Mouse (Mus musculus) CD4-positive naive resting alpha-beta T cell, adult 76 days (primary cell): ENCODE results near the gene Scyl2. TPM values are rescaled to one million over a fixed set of nuclear protein-coding genes. Genes with fewer than 3 reads are reported as not detected.

Experiments
- total RNA-seq: library from RNA; stranded (reverse); gene quantifications from one replicate; pipeline ENCODE4 v1.2.4, GENCODE M21; 2023

Scyl2 gene
- total RNA-seq, result 41.3 TPM

DNA sequence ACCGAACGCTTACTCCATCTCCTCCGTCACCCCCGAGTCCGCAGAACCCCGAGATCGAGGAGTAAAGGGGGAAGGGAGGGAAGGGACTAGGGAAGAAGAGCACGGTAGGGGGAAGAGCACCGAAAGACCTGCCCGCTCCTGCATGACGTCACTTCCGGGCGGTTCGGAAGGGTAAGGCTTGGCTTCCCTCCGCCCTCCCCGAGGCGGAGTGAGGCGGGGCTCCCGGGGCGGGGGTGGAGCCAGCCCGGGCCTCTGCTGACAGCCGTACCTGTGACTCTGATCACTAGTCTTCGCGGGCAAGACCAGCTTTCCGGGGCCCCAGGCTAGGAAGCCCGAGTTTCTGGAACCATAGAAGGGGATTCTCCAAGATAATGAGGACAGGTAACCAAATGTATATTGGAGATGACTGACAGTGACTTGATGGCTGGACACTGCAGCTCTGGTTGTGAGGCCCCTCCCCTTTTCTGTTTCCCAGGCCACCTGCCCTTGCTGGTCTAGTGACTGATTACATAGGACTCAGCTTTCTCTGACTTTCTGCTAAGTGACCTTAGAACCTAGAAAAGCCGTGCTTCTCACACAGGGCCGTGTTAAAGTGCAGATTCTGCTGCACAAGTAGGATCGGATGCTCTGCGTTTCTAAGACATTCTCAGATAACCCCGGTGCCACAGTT lies at the start of gene Scyl2:
Gene Scyl2, minus strand, starts transcription at position 147 of the 670 bp plus-strand sequence.

DNA sequence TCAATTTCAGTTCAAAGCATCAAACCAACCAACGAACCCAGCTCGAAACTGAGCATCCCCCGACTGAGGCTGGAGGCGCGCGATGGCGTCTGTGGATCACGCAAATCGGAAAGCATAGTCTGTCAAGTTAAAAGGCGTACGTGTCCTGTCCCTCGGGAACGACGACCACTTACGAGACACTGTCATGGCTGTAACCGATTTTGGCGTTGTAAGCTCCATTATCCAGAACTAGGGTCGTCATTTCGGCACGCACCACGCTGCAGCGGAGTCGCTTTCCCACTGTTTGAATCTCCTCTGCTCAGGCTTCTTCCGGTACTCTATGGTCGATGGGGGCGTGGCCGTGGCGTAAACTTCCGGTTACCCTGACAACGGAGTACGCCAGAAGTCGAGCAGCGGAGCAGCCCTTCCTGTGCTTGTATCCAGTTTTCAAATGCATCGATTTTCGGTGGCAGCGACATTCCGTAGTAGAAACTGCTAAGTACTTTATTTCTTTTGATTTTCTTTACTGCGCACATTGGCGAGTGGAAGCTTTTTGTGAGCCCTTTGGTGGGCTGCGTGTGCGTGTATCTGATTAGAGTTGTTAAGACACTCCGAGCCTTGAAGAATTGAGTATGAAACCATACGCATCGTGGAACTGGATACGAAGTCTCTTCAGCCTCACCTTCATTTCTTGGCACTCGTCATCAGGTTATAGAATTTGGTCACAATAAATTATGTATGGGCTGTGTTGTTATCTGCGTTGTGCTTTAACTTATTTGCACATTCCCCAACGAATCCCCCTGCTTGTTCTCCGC lies 46.1 kb upstream of the Scyl2 start, which contains the start of gene Actr6:
Gene Actr6, minus strand, starts transcription at position 295 of the 794 bp plus-strand sequence.

DNA sequence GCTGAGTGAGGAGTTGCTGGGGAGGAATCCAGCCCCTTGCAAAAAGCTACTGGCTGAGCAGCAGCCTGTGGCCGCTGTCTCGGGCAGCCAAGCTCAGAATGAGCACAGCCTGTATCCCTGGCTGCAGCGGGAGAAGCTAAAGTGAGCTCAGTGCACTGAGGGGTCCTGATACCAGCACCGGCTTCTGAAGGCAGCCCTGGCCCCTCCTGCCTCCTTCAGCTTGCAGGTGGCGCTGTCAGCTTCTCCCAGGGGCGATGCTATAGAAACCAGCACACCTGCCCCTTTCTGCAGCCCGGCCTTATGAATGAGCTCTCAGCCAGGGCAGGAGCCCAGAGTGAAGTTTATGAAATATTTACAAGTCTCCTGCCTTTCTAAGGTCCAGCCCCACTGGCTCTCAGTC lies 65.0 kb downstream of the Scyl2 start, which contains the start of gene Slc17a8:
Gene Slc17a8, minus strand, starts transcription at position 125 of the 400 bp plus-strand sequence.

Other genes starting within 250 kb of the Scyl2 start
- 0.38 TPM for gene Gas2l3, start 242.3 kb downstream of the Scyl2 start, total RNA-seq
- gene Nr1h4, start 152.7 kb downstream of the Scyl2 start, total RNA-seq, result not detected
- not detected for gene Slc17a8, start 65.0 kb downstream of the Scyl2 start, total RNA-seq
- 17.4 TPM for gene Actr6, start 46.0 kb upstream of the Scyl2 start, total RNA-seq
- 61.6 TPM for gene Uhrf1bp1l, start 58.7 kb upstream of the Scyl2 start, total RNA-seq
- not detected for gene Anks1b, start 187.2 kb upstream of the Scyl2 start, total RNA-seq